Mouse (Mus musculus): ENCODE data around the gene Pigu. TPM values are rescaled to one million over a fixed set of nuclear protein-coding genes. Genes with fewer than 3 reads are reported as not detected.

Gene Pigu
- total RNA-seq, 2 experiments from 2014 or later = 25.2 to 27.0 TPM

- intact Hi-C loops (cut with DNase I) = no loop called here
- peak in 1 of 2 experiments; percentile 11 for DNase-seq (ENCODE audit: low spot score in 2 of 2)
Measured at GRCm38 (mm10) chr2:155308936-155309592, 48.2 kb downstream of the Pigu start.

GRCm38 (mm10) chr2:155299563-155299962, 57.7 kb downstream of the Pigu start:
- DNase-seq (ENCODE audit: low spot score in 2 of 2) = no peak
- intact Hi-C loops (cut with DNase I) = no loop called here

GRCm38 (mm10) chr2:155295453-155295852, 61.8 kb downstream of the Pigu start:
- DNase-seq (ENCODE audit: low spot score in 2 of 2) = no peak
- intact Hi-C loops (cut with DNase I) = no loop called here

GRCm38 (mm10) chr2:155293946-155294345, 63.3 kb downstream of the Pigu start:
- no peak for DNase-seq (ENCODE audit: low spot score in 2 of 2)
- intact Hi-C loops (cut with DNase I) = no loop called here

GRCm38 (mm10) chr2:155293382-155293781, 63.8 kb downstream of the Pigu start:
- no peak for DNase-seq (ENCODE audit: low spot score in 2 of 2)
- intact Hi-C loops (cut with DNase I) = no loop called here

- DNase-seq (ENCODE audit: low spot score in 2 of 2) = no peak
- intact Hi-C loops (cut with DNase I) = no loop called here
Measured at GRCm38 (mm10) chr2:155290066-155290465, 67.2 kb downstream of the Pigu start.

- intact Hi-C loops (cut with DNase I) = no loop called here
- no peak for DNase-seq (ENCODE audit: low spot score in 2 of 2)
Measured at GRCm38 (mm10) chr2:155287456-155288250, 69.6 kb downstream of the Pigu start.

GRCm38 (mm10) chr2:155285744-155286143, 71.5 kb downstream of the Pigu start:
- intact Hi-C loops (cut with DNase I) = no loop called here

GRCm38 (mm10) chr2:155284647-155285046, 72.6 kb downstream of the Pigu start:
- intact Hi-C loops (cut with DNase I) = no loop called here
- no peak for DNase-seq (ENCODE audit: low spot score in 2 of 2)

More at GRCm38 (mm10) chr2:155285744-155286143, 71.5 kb downstream of the Pigu start:
- no peak for DNase-seq (ENCODE audit: low spot score in 2 of 2)

GRCm38 (mm10) chr2:155283793-155284192, 73.4 kb downstream of the Pigu start:
- intact Hi-C loops (cut with DNase I) = no loop called here
- DNase-seq (ENCODE audit: low spot score in 2 of 2) = no peak

- no peak for DNase-seq (ENCODE audit: low spot score in 2 of 2)
- intact Hi-C loops (cut with DNase I) = no loop called here
Measured at GRCm38 (mm10) chr2:155280116-155280515, 77.1 kb downstream of the Pigu start.

- intact Hi-C loops (cut with DNase I) = loop anchor here (10.0 kb wide), 1 partner anchor 106 kb away; the partner anchor contains the start of gene Trp53inp2
- no peak for DNase-seq (ENCODE audit: low spot score in 2 of 2)
Measured at GRCm38 (mm10) chr2:155279163-155279562, 78.1 kb downstream of the Pigu start.

- intact Hi-C loops (cut with DNase I) = loop anchor here (10.0 kb wide), 1 partner anchor 106 kb away; the partner anchor contains the start of gene Trp53inp2
- DNase-seq (ENCODE audit: low spot score in 2 of 2) = no peak
Measured at GRCm38 (mm10) chr2:155278361-155278760, 78.9 kb downstream of the Pigu start.

GRCm38 (mm10) chr2:155277721-155278120, 79.5 kb downstream of the Pigu start:
- DNase-seq (ENCODE audit: low spot score in 2 of 2) = no peak
- intact Hi-C loops (cut with DNase I) = loop anchor here (10.0 kb wide), 1 partner anchor 107 kb away; the partner anchor contains the start of gene Trp53inp2

GRCm38 (mm10) chr2:155276621-155277175, 80.5 kb downstream of the Pigu start:
- intact Hi-C loops (cut with DNase I) = loop anchor here (10.0 kb wide), 1 partner anchor 108 kb away; the partner anchor contains the start of gene Trp53inp2
- DNase-seq (ENCODE audit: low spot score in 2 of 2) = peak in 1 of 2 experiments; percentile 42

GRCm38 (mm10) chr2:155276195-155276594, 81.0 kb downstream of the Pigu start, which contains the start of gene Map1lc3a:
TSS of gene Map1lc3a (plus strand) at chr2:155276297.
- peak; percentile 99 for DNase-seq (ENCODE audit: low spot score in 2 of 2)
- intact Hi-C loops (cut with DNase I) = loop anchor here (10.0 kb wide), 1 partner anchor 109 kb away; the partner anchor contains the start of gene Trp53inp2

- no peak for DNase-seq (ENCODE audit: low spot score in 2 of 2)
- intact Hi-C loops (cut with DNase I) = loop anchor here (10.0 kb wide), 1 partner anchor 111 kb away; the partner anchor contains the start of gene Trp53inp2
Measured at GRCm38 (mm10) chr2:155273603-155274002, 83.6 kb downstream of the Pigu start.

GRCm38 (mm10) chr2:155272396-155273170, 84.6 kb downstream of the Pigu start:
- DNase-seq (ENCODE audit: low spot score in 2 of 2) = no peak
- intact Hi-C loops (cut with DNase I) = loop anchor here (10.0 kb wide), 1 partner anchor 112 kb away; the partner anchor contains the start of gene Trp53inp2

GRCm38 (mm10) chr2:155271957-155272356, 85.3 kb downstream of the Pigu start:
- intact Hi-C loops (cut with DNase I) = loop anchor here (10.0 kb wide), 1 partner anchor 113 kb away; the partner anchor contains the start of gene Trp53inp2
- no peak for DNase-seq (ENCODE audit: low spot score in 2 of 2)

Data from left cerebral cortex, postnatal 14 days (tissue).